Mouse (Mus musculus) embryo, embryonic 11 days (tissue): Measurements from ENCODE around the gene Plk2.
"Not testable (repeated sequence)": the region's sequence is repeated elsewhere in the genome, so short reads cannot be mapped to it uniquely, and the experiment has no call there.

Experiments
- DNase-seq: peaks from one replicate; pipeline ENCODE4 v3.0.0-alpha.2; 2015

The Plk2 gene

GRCm38 (mm10) chr13:110394291-110395178 lies at the start of gene Plk2:
Plk2 (plus strand) TSS chr13:110395046.
- DNase-seq = peak; percentile 92

GRCm38 (mm10) chr13:110346707-110347106 lies 48.1 kb upstream of the Plk2 start:
- DNase-seq = peak; percentile 71

- DNase-seq = no peak
Observed at GRCm38 (mm10) chr13:110351051-110351450, 43.8 kb upstream of the Plk2 start.

- no peak for DNase-seq
Observed at GRCm38 (mm10) chr13:110356941-110357340, 37.9 kb upstream of the Plk2 start, which contains the start of gene Gapt. Gapt (minus strand) TSS chr13:110357199.

GRCm38 (mm10) chr13:110363722-110364121 lies 31.1 kb upstream of the Plk2 start:
- no peak for DNase-seq

- DNase-seq = no peak
Observed at GRCm38 (mm10) chr13:110366477-110366876, 28.4 kb upstream of the Plk2 start.

- DNase-seq = no peak
Observed at GRCm38 (mm10) chr13:110367961-110368555, 26.8 kb upstream of the Plk2 start.

- DNase-seq = peak; percentile 46
Observed at GRCm38 (mm10) chr13:110368556-110369040, 26.2 kb upstream of the Plk2 start.

GRCm38 (mm10) chr13:110369673-110370072 lies 25.2 kb upstream of the Plk2 start:
- DNase-seq = no peak

- peak; percentile 75 for DNase-seq
Observed at GRCm38 (mm10) chr13:110382447-110382901, 12.4 kb upstream of the Plk2 start.

- no peak for DNase-seq
Observed at GRCm38 (mm10) chr13:110384514-110384913, 10.3 kb upstream of the Plk2 start.

GRCm38 (mm10) chr13:110392210-110392609 lies 2.6 kb upstream of the Plk2 start:
- DNase-seq = peak; percentile 76

GRCm38 (mm10) chr13:110392631-110393030 lies 2.2 kb upstream of the Plk2 start:
- no peak for DNase-seq

GRCm38 (mm10) chr13:110395179-110395794 lies 441 bp downstream of the Plk2 start:
- peak; percentile 53 for DNase-seq

- DNase-seq = peak; percentile 33
Observed at GRCm38 (mm10) chr13:110395916-110396685, 1.3 kb downstream of the Plk2 start.

- DNase-seq = no peak
Observed at GRCm38 (mm10) chr13:110397750-110398149, 2.9 kb downstream of the Plk2 start.

- DNase-seq = no peak
Observed at GRCm38 (mm10) chr13:110398513-110399270, 3.8 kb downstream of the Plk2 start.

- no peak for DNase-seq
Observed at GRCm38 (mm10) chr13:110401443-110401842, 6.6 kb downstream of the Plk2 start.

- DNase-seq = no peak
Observed at GRCm38 (mm10) chr13:110401877-110402276, 7.0 kb downstream of the Plk2 start.

- no peak for DNase-seq
Observed at GRCm38 (mm10) chr13:110404059-110404458, 9.2 kb downstream of the Plk2 start.

- not testable (repeated sequence) for DNase-seq
Observed at GRCm38 (mm10) chr13:110404686-110405085, 9.8 kb downstream of the Plk2 start.

- DNase-seq = no peak
Observed at GRCm38 (mm10) chr13:110406152-110406551, 11.3 kb downstream of the Plk2 start.
